Comparison of ENCODE assay signal across 9 mouse cellular contexts in genomic region chr12:80046625-80047303, GRCm38 (mm10).
A peak's percentile ranks its signal among the peaks of the same experiment; 100 is the strongest.
DNase-seq lines count a peak whose midpoint lies in the region; TF ChIP-seq lines count a peak whose summit lies in the region.
"Had no signal": no experiment of that assay in that cellular context is flagged by ENCODE, and none has a peak within 500 bp of the region (broad histone marks: within the 10 kb centered on the region; RNA-seq: fewer than 3 reads in every experiment).

No protein-coding gene starts in this region.

- no peak overlapping the region for H3K4me3 ChIP-seq in MEL (ENCODE audit: control insufficient read depth in 1 of 2, insufficient read depth in 1 of 2, low read depth in 2 of 2, low read length in 2 of 2)

- no peak for TF ChIP-seq CTCF in MEL (IDR thresholded peaks at IDR 0.05 in 2 of 3, conservative IDR thresholded peaks at IDR 0.05 in 1 of 3; ENCODE audit: control insufficient read depth in 1 of 3, insufficient read depth in 1 of 3, low read depth in 2 of 3, low read length in 3 of 3, poor library complexity in 1 of 3, severe bottlenecking in 1 of 3)

- H3K9me3 ChIP-seq in MEL (replicated peaks; ENCODE audit: insufficient read depth, low read length), result no peaks in the 10 kb centered on the region

- TF ChIP-seq RAD21 in MEL (IDR thresholded peaks at IDR 0.05; ENCODE audit: low read depth, low read length), result no peak

- H3K27me3 ChIP-seq in MEL (ENCODE audit: control insufficient read depth in 1 of 2, insufficient read depth in 2 of 2, low read length in 2 of 2), result no peaks in the 10 kb centered on the region

- H3K36me3 ChIP-seq in MEL (ENCODE audit: control insufficient read depth in 1 of 2, insufficient read depth in 2 of 2, low read length in 2 of 2), result peaks cover 0 to 23% of the 10 kb centered on the region in 2 experiments; a peak in 2 of 4 replicates

- no peak for TF ChIP-seq POLR2A in MEL (IDR thresholded peaks at IDR 0.05; ENCODE audit: control insufficient read depth in 1 of 2, insufficient read depth in 1 of 2, low read depth in 1 of 2, low read length in 2 of 2, poor library complexity in 1 of 2)

- DNase-seq in gastrocnemius, adult 18-20 months (ENCODE audit: low spot score), result peak; percentile 26
- DNase-seq in gastrocnemius, adult 8-10 months (ENCODE audit: low spot score in 2 of 2), result no peak
- DNase-seq in MEL (ENCODE audit: low read depth, low spot score), result peak; percentile 86
- DNase-seq in heart, adult 9 months (ENCODE audit: low spot score in 2 of 2), result peak; percentile 67 to 80
- peak; percentile 60 for DNase-seq in lung, postnatal 25 days (ENCODE audit: low spot score)
- no peak for DNase-seq in retina, postnatal 1 day
- DNase-seq in frontal cortex, postnatal 10 days (ENCODE audit: low spot score in 2 of 2), result no peak
- DNase-seq in left cerebral cortex, adult 11 months (ENCODE audit: low spot score), result no peak
- DNase-seq: thymus, adult 18-20 months had no signal

- TF ChIP-seq EP300 in MEL (IDR thresholded peaks at IDR 0.05; ENCODE audit: low read depth in 1 of 2, low read length in 2 of 2), result peak; percentile 62; a peak in 2 of 4 replicates

- no peaks in the 10 kb centered on the region for H3K79me2 ChIP-seq in MEL (ENCODE audit: control insufficient read depth, insufficient read depth, low read length, poor library complexity)

- H3K4me1 ChIP-seq in MEL (ENCODE audit: control insufficient read depth in 1 of 2, insufficient read depth in 2 of 2, low read length in 2 of 2), result peaks cover 11 to 18% of the 10 kb centered on the region in 2 experiments

- H3K9ac ChIP-seq in MEL (ENCODE audit: control insufficient read depth, low read depth, low read length, poor library complexity, severe bottlenecking), result no peak overlapping the region

- H3K27ac ChIP-seq in MEL (ENCODE audit: control insufficient read depth, low read depth, low read length), result peak overlapping the region; percentile 16; the same call in 1 of the 2 replicates

TF ChIP-seq in MEL, 35 proteins besides CTCF, POLR2A, EP300 and RAD21:
- no peak for TF ChIP-seq GABPA (IDR thresholded peaks at IDR 0.05; ENCODE audit: low read depth, low read length)
- TF ChIP-seq NRF1 (IDR thresholded peaks at IDR 0.05; ENCODE audit: insufficient read depth, low read depth, low read length, poor library complexity, severe bottlenecking), result 0 out of 2 replicates have a peak, but pooled peaks have one; percentile 11
- TF ChIP-seq KAT2A (conservative IDR thresholded peaks at IDR 0.05; ENCODE audit: low read depth, low read length), result no peak
- TF ChIP-seq UBTF (IDR thresholded peaks at IDR 0.05; ENCODE audit: borderline replicate concordance, insufficient read depth, low read depth, low read length), result no peak
- TF ChIP-seq POLR2AphosphoS5 (IDR thresholded peaks at IDR 0.05; ENCODE audit: borderline replicate concordance, low read depth, low read length), result no peak
- peak; percentile 77; the same call in 1 of the 2 replicates for TF ChIP-seq MYC (IDR thresholded peaks at IDR 0.05; ENCODE audit: low read depth, low read length)
- TF ChIP-seq RCOR1 (IDR thresholded peaks at IDR 0.05; ENCODE audit: low read depth, low read length), result peak; percentile 38; the same call in 1 of the 2 replicates
- TF ChIP-seq ZMIZ1 (IDR thresholded peaks at IDR 0.05; ENCODE audit: low read depth, low read length), result no peak
- TF ChIP-seq HCFC1 (IDR thresholded peaks at IDR 0.05; ENCODE audit: low read depth, low read length), result peak; percentile 34; the same call in 1 of the 2 replicates
- TF ChIP-seq MYB (IDR thresholded peaks at IDR 0.05; ENCODE audit: low read depth, low read length), result peak; percentile 31; the same call in 1 of the 2 replicates
- TF ChIP-seq TCF12 (IDR thresholded peaks at IDR 0.05; ENCODE audit: low read depth, low read length), result peak; percentile 44
- no peak for TF ChIP-seq NELFE (IDR thresholded peaks at IDR 0.05; ENCODE audit: low read depth, low read length)
- peak; percentile 66 for TF ChIP-seq ETS1 (IDR thresholded peaks at IDR 0.05; ENCODE audit: low read depth, low read length)
- TF ChIP-seq TAL1 (IDR thresholded peaks at IDR 0.05; ENCODE audit: low read length), result 0 out of 2 replicates have a peak, but pooled peaks have one; percentile 5
- peak; percentile 12; the same call in 1 of the 2 replicates for TF ChIP-seq SIN3A (IDR thresholded peaks at IDR 0.05; ENCODE audit: low read length)
- TF ChIP-seq E2F4 (IDR thresholded peaks at IDR 0.05; ENCODE audit: borderline replicate concordance, low read depth, low read length), result no peak
- TF ChIP-seq ZKSCAN1 (IDR thresholded peaks at IDR 0.05; ENCODE audit: low read depth, low read length), result no peak
- no peak for TF ChIP-seq BHLHE40 (IDR thresholded peaks at IDR 0.05; ENCODE audit: borderline replicate concordance, low read depth, low read length)
- peak; percentile 53 for TF ChIP-seq MXI1 (IDR thresholded peaks at IDR 0.05; ENCODE audit: low read depth, low read length)
- no peak for TF ChIP-seq MAZ (IDR thresholded peaks at IDR 0.05; ENCODE audit: low read depth, low read length)
- TF ChIP-seq POLR2AphosphoS2 (IDR thresholded peaks at IDR 0.05; ENCODE audit: low read length), result no peak
- no peak for TF ChIP-seq JUND (IDR thresholded peaks at IDR 0.05; ENCODE audit: low read depth, low read length)
- peak; percentile 84 for TF ChIP-seq MAX (IDR thresholded peaks at IDR 0.05; ENCODE audit: low read length)
- no peak for TF ChIP-seq MAFK (IDR thresholded peaks at IDR 0.05; ENCODE audit: borderline replicate concordance, low read depth, low read length)
- TF ChIP-seq ZC3H11A (IDR thresholded peaks at IDR 0.05; ENCODE audit: low read depth, low read length), result no peak

Comparison
In these comparisons a context has a peak if more than half of its experiments do, and no peak if none do; other contexts are left out.
1. DNase-seq: peak in gastrocnemius, adult 18-20 months (single experiment), MEL (single experiment), heart, adult 9 months (2 of 2) and lung, postnatal 25 days (single experiment); none in gastrocnemius, adult 8-10 months (0 of 2), retina, postnatal 1 day (single experiment), frontal cortex, postnatal 10 days (0 of 2) and left cerebral cortex, adult 11 months (single experiment).